Mouse (Mus musculus) hindbrain, embryonic 14.5 days (tissue): ENCODE measurements around the gene Cep95. TPM values are rescaled to one million over a fixed set of nuclear protein-coding genes. Genes with fewer than 3 reads are reported as not detected.

ENCODE experiments used
- ATAC-seq: fragments of 200-750 bp; cut with Nextera tagmentation; 2 replicates; pipeline ENCODE4 v1.8.0; 2017; ENCODE audit warnings: moderate number of reproducible peaks, mild to moderate bottlenecking, moderate TSS enrichment, moderate library complexity; ENCODE audit not compliant: low FRiP score
- DNase-seq: peaks from one replicate; pipeline ENCODE4 v3.0.0-alpha.2; 2015; ENCODE audit warnings: low spot score
- H3K27ac ChIP-seq: fragments of 300-500 bp; sonication (generic); 2 replicates; pipeline ENCODE4 v1.5.1; 2014; ENCODE audit warnings: mild to moderate bottlenecking, moderate library complexity
- H3K27me3 ChIP-seq: fragments of 300-500 bp; sonication (generic); 2 replicates; pipeline ENCODE4 v1.6.1; 2014; ENCODE audit warnings: mild to moderate bottlenecking, low read length, mixed read lengths; ENCODE audit not compliant: control insufficient read depth, insufficient read depth
- H3K36me3 ChIP-seq: fragments of 300-500 bp; sonication (generic); replicated peaks from 2 replicates; pipeline ENCODE4 v1.6.1; 2014; ENCODE audit not compliant: control insufficient read depth, insufficient read depth
- H3K4me1 ChIP-seq: fragments of 300-500 bp; sonication (generic); replicated peaks from 2 replicates; pipeline ENCODE4 v1.6.1; 2014; ENCODE audit warnings: antibody characterized with exemption, low read length, mixed read lengths; ENCODE audit not compliant: control insufficient read depth, insufficient read depth
- H3K4me2 ChIP-seq: fragments of 300-500 bp; sonication (generic); replicated peaks from 2 replicates; pipeline ENCODE4 v1.6.1; 2014; ENCODE audit warnings: mild to moderate bottlenecking, moderate library complexity
- H3K4me3 ChIP-seq: fragments of 300-500 bp; sonication (generic); replicated peaks from 2 replicates; pipeline ENCODE4 v1.5.1; 2014; ENCODE audit warnings: mild to moderate bottlenecking, low read length
- H3K9ac ChIP-seq: fragments of 300-500 bp; sonication (generic); 2 replicates; pipeline ENCODE4 v1.6.1; 2014
- H3K9me3 ChIP-seq: fragments of 300-500 bp; sonication (generic); 2 replicates; pipeline ENCODE4 v1.6.1; 2016; ENCODE audit warnings: low read length; ENCODE audit not compliant: control insufficient read depth
- WGBS: fragments of 180-500 bp; shearing (Covaris S2); extraction: QIAGEN DNeasy Blood & Tissue Kit; methylation state at CpG from one replicate; pipeline ENCODE4 v1.1.7; 2014; 5-methylcytosine and 5-hydroxymethylcytosine counted together
- polyA plus RNA-seq: library from polyadenylated mRNA; unstranded; fragments of >200 nt; fragmentation: Nextera tagmentation; extraction: Ambion mirVana; gene quantifications from 2 replicates; pipeline ENCODE4 v1.2.1, GENCODE M21; 2014

Cep95 gene
- polyA plus RNA-seq, 1 experiment from 2014 or later, result 11.4 TPM

GRCm38 (mm10) chr11:106751039-106752018, 37.7 kb upstream of the Cep95 start, which contains the start of gene Milr1:
TSS of gene Milr1 (plus strand) at chr11:106751226.
- no peaks in the 10 kb centered on the region for H3K9me3 ChIP-seq
- DNase-seq (no peak), ATAC-seq (no peak)
- H3K4me2 ChIP-seq, result no peak within 1 kb of the TSS
- H3K27me3 ChIP-seq, result no peaks in the 10 kb centered on the region
- 91% methylated on average over 17 of the region's 17 CpGs for WGBS
- no peak within 1 kb of the TSS for H3K4me3 ChIP-seq
- no peaks in the 10 kb centered on the region for H3K36me3 ChIP-seq
- no peaks in the 10 kb centered on the region for H3K4me1 ChIP-seq
- no peak within 1 kb of the TSS for H3K9ac ChIP-seq
- H3K27ac ChIP-seq, result no peak within 1 kb of the TSS

GRCm38 (mm10) chr11:106752103-106752502, 36.9 kb upstream of the Cep95 start:
- Histone ChIP-seq H3K9me3 (no peaks in the 10 kb centered on the region), H3K4me3 (no peak overlapping the region), H3K36me3 (no peaks in the 10 kb centered on the region), H3K27me3 (no peaks in the 10 kb centered on the region), H3K27ac (no peak overlapping the region), H3K9ac (no peak overlapping the region), H3K4me1 (no peaks in the 10 kb centered on the region), H3K4me2 (no peak overlapping the region)
- ATAC-seq (no peak), DNase-seq (no peak)
- WGBS, result 92% methylated on average over 7 of the region's 7 CpGs

- Histone ChIP-seq H3K4me1 (no peaks in the 10 kb centered on the region), H3K4me3 (no peak overlapping the region), H3K27me3 (no peaks in the 10 kb centered on the region), H3K4me2 (no peak overlapping the region), H3K36me3 (no peaks in the 10 kb centered on the region), H3K9ac (no peak overlapping the region), H3K9me3 (no peaks in the 10 kb centered on the region), H3K27ac (no peak overlapping the region)
- no peak for DNase-seq
- no peak for ATAC-seq
- 89% methylated on average over 6 of the region's 6 CpGs for WGBS
Measured at GRCm38 (mm10) chr11:106753314-106753713, 35.7 kb upstream of the Cep95 start.

GRCm38 (mm10) chr11:106755583-106755982, 33.5 kb upstream of the Cep95 start:
- DNase-seq, result no peak
- 66% methylated on average over 5 of the region's 5 CpGs for WGBS

GRCm38 (mm10) chr11:106759028-106759427, 30.0 kb upstream of the Cep95 start:
- Histone ChIP-seq H3K4me1 (0 out of 2 replicates have a peak, but pooled peaks cover 3% of the 10 kb centered on the region), H3K36me3 (no peaks in the 10 kb centered on the region), H3K4me3 (no peak overlapping the region), H3K4me2 (no peak overlapping the region), H3K27me3 (no peaks in the 10 kb centered on the region), H3K9me3 (no peaks in the 10 kb centered on the region), H3K27ac (no peak overlapping the region), H3K9ac (no peak overlapping the region)
- 96% methylated on average over 3 of the region's 3 CpGs for WGBS
- ATAC-seq (no peak), DNase-seq (no peak)

More at GRCm38 (mm10) chr11:106755583-106755982, 33.5 kb upstream of the Cep95 start:
- Histone ChIP-seq H3K9ac (no peak overlapping the region), H3K27ac (no peak overlapping the region), H3K4me3 (no peak overlapping the region), H3K4me2 (no peak overlapping the region), H3K36me3 (no peaks in the 10 kb centered on the region), H3K4me1 (no peaks in the 10 kb centered on the region), H3K27me3 (no peaks in the 10 kb centered on the region), H3K9me3 (no peaks in the 10 kb centered on the region)
- ATAC-seq, result no peak

- no peak for ATAC-seq
- 93% methylated on average over 5 of the region's 5 CpGs for WGBS
- H3K4me2 ChIP-seq, result no peak overlapping the region
Measured at GRCm38 (mm10) chr11:106760511-106760910, 28.5 kb upstream of the Cep95 start.

GRCm38 (mm10) chr11:106762139-106762799, 26.8 kb upstream of the Cep95 start:
- WGBS, result 48% methylated on average over 5 of the region's 5 CpGs
- no peaks in the 10 kb centered on the region for H3K27me3 ChIP-seq
- H3K4me2 ChIP-seq, result no peak overlapping the region
- DNase-seq (no peak), ATAC-seq (no peak)
- H3K9ac ChIP-seq, result no peak overlapping the region
- no peaks in the 10 kb centered on the region for H3K9me3 ChIP-seq
- peaks cover 12% of the 10 kb centered on the region for H3K36me3 ChIP-seq
- 0 out of 2 replicates have a peak, but pooled peaks cover 3% of the 10 kb centered on the region for H3K4me1 ChIP-seq
- no peak overlapping the region for H3K27ac ChIP-seq
- no peak overlapping the region for H3K4me3 ChIP-seq

More at GRCm38 (mm10) chr11:106760511-106760910, 28.5 kb upstream of the Cep95 start:
- no peak for DNase-seq
- Histone ChIP-seq H3K4me1 (0 out of 2 replicates have a peak, but pooled peaks cover 3% of the 10 kb centered on the region), H3K9ac (no peak overlapping the region), H3K27me3 (no peaks in the 10 kb centered on the region), H3K36me3 (no peaks in the 10 kb centered on the region), H3K9me3 (no peaks in the 10 kb centered on the region), H3K4me3 (no peak overlapping the region), H3K27ac (no peak overlapping the region)

GRCm38 (mm10) chr11:106762800-106763185, 26.3 kb upstream of the Cep95 start:
- WGBS, result 76% methylated on average over 9 of the region's 9 CpGs
- Histone ChIP-seq H3K4me3 (no peak overlapping the region), H3K27me3 (no peaks in the 10 kb centered on the region), H3K4me1 (0 out of 2 replicates have a peak, but pooled peaks cover 3% of the 10 kb centered on the region), H3K4me2 (no peak overlapping the region), H3K9ac (no peak overlapping the region), H3K9me3 (0 out of 2 replicates have a peak, but pooled peaks cover 4% of the 10 kb centered on the region), H3K27ac (no peak overlapping the region), H3K36me3 (peaks cover 17% of the 10 kb centered on the region)
- ATAC-seq (no peak), DNase-seq (no peak)

GRCm38 (mm10) chr11:106766611-106767162, 22.4 kb upstream of the Cep95 start:
- WGBS, result 92% methylated on average over 4 of the region's 4 CpGs
- no peaks in the 10 kb centered on the region for H3K27me3 ChIP-seq
- no peak overlapping the region for H3K4me2 ChIP-seq
- no peak for ATAC-seq
- H3K9ac ChIP-seq, result no peak overlapping the region
- DNase-seq, result no peak
- no peak overlapping the region for H3K27ac ChIP-seq
- H3K9me3 ChIP-seq, result 0 out of 2 replicates have a peak, but pooled peaks cover 5% of the 10 kb centered on the region
- 0 out of 2 replicates have a peak, but pooled peaks cover 3% of the 10 kb centered on the region for H3K4me1 ChIP-seq
- no peak overlapping the region for H3K4me3 ChIP-seq
- peaks cover 54% of the 10 kb centered on the region for H3K36me3 ChIP-seq
